In the genomic region with DNA sequence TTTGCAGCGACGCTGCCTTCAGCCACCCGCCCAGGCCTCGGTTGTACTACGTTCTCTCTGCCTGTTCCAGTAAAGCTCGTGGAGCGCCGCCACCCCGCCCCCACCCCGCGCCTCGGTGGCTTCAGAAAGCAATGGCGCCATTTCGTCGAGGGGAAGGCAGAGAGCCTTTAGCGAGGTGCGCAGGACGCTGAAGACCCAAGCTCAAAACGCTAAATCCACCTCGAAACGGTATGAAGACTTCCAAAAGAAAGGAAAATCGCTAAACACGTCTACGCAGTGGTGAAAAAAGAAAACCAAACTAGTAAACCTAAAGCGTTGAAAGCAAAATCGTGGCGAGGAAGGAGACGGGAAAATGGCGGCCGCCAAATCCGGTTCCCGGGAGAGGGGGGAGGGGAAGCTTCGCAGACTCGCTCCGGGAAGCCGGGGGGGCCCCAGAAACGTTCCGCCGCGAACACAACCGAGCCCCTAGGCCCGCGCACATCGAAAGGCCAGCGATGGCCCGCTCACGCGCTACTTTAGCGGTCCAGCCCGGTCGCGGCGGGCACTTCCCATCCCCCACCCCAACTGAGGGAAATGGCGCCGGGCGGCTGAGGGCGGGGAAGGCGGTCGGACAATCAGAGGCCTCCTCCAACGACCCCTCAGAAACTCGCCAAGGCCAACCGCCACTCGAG, we compare ENCODE assay signal across 8 mouse cellular contexts. TPM values are rescaled to one million over a fixed set of nuclear protein-coding genes. Genes with fewer than 3 reads are reported as not detected.
DNase-seq lines count a peak whose midpoint lies in the region; ATAC-seq lines count a peak whose summit lies in the region.

No protein-coding gene starts in this region.

- peaks cover 41% of the 10 kb centered on the region for H3K4me1 ChIP-seq in megakaryocyte, embryonic 14.5 days

- DNase-seq in adipocyte (ENCODE audit: low spot score), result peak; percentile 91
- DNase-seq in embryo, embryonic 10 days (ENCODE audit: low spot score), result peak; percentile 82
- peak; percentile 78 for DNase-seq in gastrocnemius, postnatal 10 days
- DNase-seq in left cerebral cortex, adult 9 months (ENCODE audit: low spot score in 2 of 2), result peak; percentile 32 to 69
- DNase-seq in right cerebral cortex, postnatal 10 days (ENCODE audit: low spot score in 2 of 2), result peak; percentile 79 to 80
- peak; percentile 80 for DNase-seq in urinary bladder, postnatal 14 days (ENCODE audit: low spot score)

- H3K36me3 ChIP-seq in megakaryocyte, embryonic 14.5 days (replicated peaks; ENCODE audit: low read length), result peaks cover 52% of the 10 kb centered on the region

- H3K9me3 ChIP-seq in megakaryocyte, embryonic 14.5 days, result no peaks in the 10 kb centered on the region

- H3K4me3 ChIP-seq in megakaryocyte, embryonic 14.5 days (replicated peaks), result peak overlapping the region; percentile 97

- peak; percentile 23 for ATAC-seq in inflammation-experienced regulatory T-cells, adult 6 months

- H3K27me3 ChIP-seq in megakaryocyte, embryonic 14.5 days (replicated peaks), result no peaks in the 10 kb centered on the region

RNA-seq across cellular contexts. Expression of gene Hnrnpa2b1, which starts 0.7 kb away (rescaled TPM):
- total RNA-seq in gastrocnemius, postnatal 10 days (2021), result 100 to 1,000 TPM; 329 to 380 TPM
- 1,000 to 10,000 TPM; 1,055 to 1,311 (median 1,271) TPM for polyA plus RNA-seq in inflammation-experienced regulatory T-cells, adult 6 months (2017; shearing (Covaris generic))
- 101 and 192 TPM in 2 replicates for polyA plus RNA-seq in megakaryocyte, embryonic 14.5 days (2012; ENCODE audit: insufficient read depth, low replicate concordance)

RNA-seq across cellular contexts. Expression of gene Cbx3, which starts 1.1 kb away (rescaled TPM):
- 10 to 100 TPM; 78.2 to 87.1 TPM for total RNA-seq in gastrocnemius, postnatal 10 days (2021)
- polyA plus RNA-seq in inflammation-experienced regulatory T-cells, adult 6 months (2017; shearing (Covaris generic)), result 100 to 1,000 TPM; 598 to 900 (median 693) TPM
- 13.1 and 22.3 TPM in 2 replicates for polyA plus RNA-seq in megakaryocyte, embryonic 14.5 days (2012; ENCODE audit: insufficient read depth, low replicate concordance)

RNA-seq across cellular contexts. Expression of gene Nfe2l3, which starts 36.6 kb away (rescaled TPM):
- total RNA-seq in gastrocnemius, postnatal 10 days (2021), result under 1 TPM; 0.12 to 0.16 TPM
- polyA plus RNA-seq in inflammation-experienced regulatory T-cells, adult 6 months (2017; shearing (Covaris generic)), result under 1 TPM; 0.54 to 0.87 (median 0.55) TPM
- polyA plus RNA-seq in megakaryocyte, embryonic 14.5 days (2012; ENCODE audit: insufficient read depth, low replicate concordance), result not detected in 2 replicates

RNA-seq across cellular contexts. Expression of gene Snx10, which starts 54.7 kb away (rescaled TPM):
- total RNA-seq in gastrocnemius, postnatal 10 days (2021), result 10 to 100 TPM in 1 of 2 experiments, 1 to 10 TPM in 1; 7.8 to 12.0 TPM
- 10 to 100 TPM; 26.4 to 55.3 (median 36.4) TPM for polyA plus RNA-seq in inflammation-experienced regulatory T-cells, adult 6 months (2017; shearing (Covaris generic))
- polyA plus RNA-seq in megakaryocyte, embryonic 14.5 days (2012; ENCODE audit: insufficient read depth, low replicate concordance), result 2.4 TPM in 1 of 2 replicates, not detected in the other

Comparison
In these comparisons a context has a peak if more than half of its experiments do, and no peak if none do; other contexts are left out.
1. Peak in every context shown above with its lines: DNase-seq, ATAC-seq and H3K4me3 ChIP-seq.
2. RNA of gene Cbx3, which starts 1.1 kb away (polyA plus RNA-seq): 598 to 900 TPM in inflammation-experienced regulatory T-cells, adult 6 months; 13.1 to 22.3 TPM in megakaryocyte, embryonic 14.5 days; every median in the first group is over 10 times any median in the second.